Mouse (Mus musculus) C2C12 (cell line): ENCODE data around the gene Psmb8.
"Not testable (repeated sequence)": the region's sequence is repeated elsewhere in the genome, so short reads cannot be mapped to it uniquely, and the experiment has no call there.

ENCODE experiments used
- CEBPB ChIP-seq: IDR thresholded peaks from one replicate; pipeline ENCODE4 v1.6.1; 2011; ENCODE audit warnings: low read depth, mild to moderate bottlenecking, control low read depth, moderate library complexity
- CTCF ChIP-seq: IDR thresholded peaks from one replicate; pipeline ENCODE4 v1.5.1; 2011; ENCODE audit not compliant: control insufficient read depth, insufficient read depth, insufficient read length
- MAX ChIP-seq: IDR thresholded peaks from one replicate; pipeline ENCODE4 v1.6.1; 2011; ENCODE audit warnings: mild to moderate bottlenecking, control low read depth
- MYOD1 ChIP-seq: IDR thresholded peaks from one replicate; pipeline ENCODE4 v1.6.1; 2011; ENCODE audit warnings: low read depth; ENCODE audit not compliant: control insufficient read depth, insufficient read length
- MYOG ChIP-seq: IDR thresholded peaks from one replicate; pipeline ENCODE4 v1.6.1; 2011; ENCODE audit not compliant: control insufficient read depth, insufficient read length; ENCODE audit errors: extremely low read depth
- USF1 ChIP-seq: IDR thresholded peaks from one replicate; pipeline ENCODE4 v1.6.1; 2011; ENCODE audit warnings: low read depth, mild to moderate bottlenecking, control low read depth, moderate library complexity

DNA sequence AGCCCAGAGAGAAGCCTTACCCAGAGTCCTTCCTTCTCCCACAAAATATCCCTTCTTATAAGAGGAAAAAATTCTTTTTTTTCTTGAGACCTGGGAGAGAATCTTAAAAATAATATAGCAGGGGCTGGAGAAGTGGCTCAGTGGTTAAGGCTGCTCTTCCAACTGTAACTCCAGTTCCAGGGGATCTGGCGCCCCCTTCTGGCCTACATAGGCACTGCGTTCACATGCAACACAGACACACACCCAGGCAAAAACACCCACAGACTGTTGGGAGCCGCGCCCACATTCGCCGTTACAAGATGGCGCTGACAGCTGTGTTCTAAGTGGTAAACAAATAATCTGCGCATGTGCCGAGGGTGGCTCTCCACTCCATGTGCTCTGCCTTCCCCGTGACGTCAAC lies 21.6 kb downstream of the Psmb8 start:
- TF ChIP-seq CTCF, USF1, MAX, MYOD1, CEBPB, MYOG: not testable (repeated sequence)
